Mouse (Mus musculus): ENCODE data around the gene Ephb3. TPM values are rescaled to one million over a fixed set of nuclear protein-coding genes. Genes with fewer than 3 reads are reported as not detected.

The Ephb3 gene
- polyA plus RNA-seq, 1 experiment from 2014 or later = 3.1 TPM

DNA sequence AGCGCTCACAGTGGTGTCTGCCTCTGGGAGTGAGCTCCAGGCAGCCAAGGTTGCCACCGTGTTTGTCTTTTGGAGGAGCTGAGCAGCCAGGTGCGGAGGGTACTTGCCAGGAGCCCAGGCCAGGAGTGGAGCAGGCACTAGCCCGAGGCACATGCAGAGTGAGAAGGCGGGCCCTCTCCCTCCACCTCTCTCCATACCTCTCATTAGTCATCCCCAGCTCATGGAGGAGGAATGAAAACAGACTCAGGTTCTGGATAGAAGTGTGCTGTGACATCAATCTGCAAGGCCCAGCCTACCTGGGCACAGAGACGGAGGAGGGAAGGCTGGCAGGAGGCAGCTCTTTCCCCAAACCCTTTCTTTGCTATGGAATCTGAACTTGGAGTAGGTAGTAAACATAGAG lies 22.1 kb downstream of the Ephb3 start:
- no peak overlapping the region for H3K27ac ChIP-seq (ENCODE audit: low read depth, low read length)
- no peaks in the 10 kb centered on the region for H3K27me3 ChIP-seq (replicated peaks; ENCODE audit: control insufficient read depth, insufficient read depth, low read length)
- no peak overlapping the region for H3K4me3 ChIP-seq (ENCODE audit: low read depth, low read length)
- 0 out of 2 replicates have a peak, but pooled peaks cover 3% of the 10 kb centered on the region for H3K4me1 ChIP-seq (ENCODE audit: control insufficient read depth, insufficient read depth, low read length)
- H3K9ac ChIP-seq (ENCODE audit: low read length) = no peak overlapping the region
- no peaks in the 10 kb centered on the region for H3K9me3 ChIP-seq (replicated peaks; ENCODE audit: control insufficient read depth, low read length)
- DNase-seq (ENCODE audit: low spot score) = no peak
- H3K4me2 ChIP-seq (ENCODE audit: low read length) = no peak overlapping the region
- WGBS = 92% methylated on average over 6 of the region's 6 CpGs
- no peak for ATAC-seq
- peaks cover 12% of the 10 kb centered on the region for H3K36me3 ChIP-seq (ENCODE audit: control insufficient read depth, insufficient read depth, low read length)

DNA sequence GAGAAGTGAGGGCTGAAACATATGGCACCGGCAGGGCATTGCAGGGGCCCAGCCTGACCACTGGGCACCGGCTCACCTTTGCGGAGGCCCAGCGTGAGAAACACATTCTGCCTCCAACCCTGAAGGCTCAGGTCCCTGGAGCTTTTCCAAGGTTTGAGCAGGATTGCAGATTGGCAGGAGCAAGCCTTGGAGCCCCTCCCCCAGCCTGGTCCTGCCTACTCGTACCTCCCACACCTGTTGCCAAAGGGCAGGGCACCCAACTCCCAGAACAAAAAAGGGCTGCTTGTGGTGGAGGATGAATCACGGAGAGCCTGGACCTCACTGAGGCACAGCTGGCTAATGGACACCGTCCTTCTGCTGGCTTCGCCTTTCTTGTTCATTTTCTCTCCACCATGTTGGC lies 30.6 kb downstream of the Ephb3 start:
- H3K27ac ChIP-seq (ENCODE audit: low read depth, low read length) = no peak overlapping the region
- H3K4me3 ChIP-seq (ENCODE audit: low read depth, low read length) = no peak overlapping the region
- no peak overlapping the region for H3K9ac ChIP-seq (ENCODE audit: low read length)
- H3K4me1 ChIP-seq (ENCODE audit: control insufficient read depth, insufficient read depth, low read length) = peaks cover 12% of the 10 kb centered on the region
- no peak overlapping the region for H3K4me2 ChIP-seq (ENCODE audit: low read length)
- H3K27me3 ChIP-seq (replicated peaks; ENCODE audit: control insufficient read depth, insufficient read depth, low read length) = no peaks in the 10 kb centered on the region
- DNase-seq (ENCODE audit: low spot score) (no peak), ATAC-seq (no peak)
- H3K9me3 ChIP-seq (replicated peaks; ENCODE audit: control insufficient read depth, low read length) = no peaks in the 10 kb centered on the region
- no peaks in the 10 kb centered on the region for H3K36me3 ChIP-seq (ENCODE audit: control insufficient read depth, insufficient read depth, low read length)
- 59% methylated on average over 8 of the region's 8 CpGs for WGBS

- Histone ChIP-seq H3K4me1 (ENCODE audit: control insufficient read depth, insufficient read depth, low read length) (peaks cover 12% of the 10 kb centered on the region), H3K4me2 (ENCODE audit: low read length) (0 out of 2 replicates have a peak overlapping the region, but pooled peaks have one; percentile 7), H3K4me3 (ENCODE audit: low read depth, low read length) (no peak overlapping the region), H3K9ac (ENCODE audit: low read length) (no peak overlapping the region; the same call in 1 of the 2 replicates), H3K9me3 (replicated peaks; ENCODE audit: control insufficient read depth, low read length) (no peaks in the 10 kb centered on the region), H3K36me3 (ENCODE audit: control insufficient read depth, insufficient read depth, low read length) (no peaks in the 10 kb centered on the region), H3K27me3 (replicated peaks; ENCODE audit: control insufficient read depth, insufficient read depth, low read length) (no peaks in the 10 kb centered on the region; the same call in 1 of the 2 replicates), H3K27ac (ENCODE audit: low read depth, low read length) (no peak overlapping the region)
- WGBS = 4% methylated on average over 5 of the region's 5 CpGs
- DNase-seq (ENCODE audit: low spot score) = peak; percentile 78
- peak; percentile 78 for ATAC-seq
These were observed 34.2 kb downstream of the Ephb3 start for GRCm38 (mm10) chr16:21238722-21239121.

DNA sequence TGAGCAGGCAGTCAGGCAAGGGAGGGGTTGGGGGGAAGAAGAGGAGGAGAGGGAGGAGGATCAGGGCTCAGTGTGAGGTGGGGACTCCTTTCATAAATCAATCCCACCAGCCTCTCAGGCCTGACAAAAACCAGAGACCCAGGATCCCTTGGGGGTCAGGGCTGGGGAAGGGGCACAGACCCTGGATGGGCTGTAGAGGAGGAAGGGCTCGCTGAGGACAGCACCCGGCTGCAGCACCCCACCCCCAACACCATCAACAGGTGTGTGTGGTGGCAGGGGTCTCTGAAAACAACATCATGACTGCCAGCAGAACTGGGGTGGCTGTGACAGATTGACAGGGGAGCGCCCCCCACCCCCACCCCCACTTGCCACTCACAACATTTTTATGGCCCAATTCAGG lies 36.0 kb downstream of the Ephb3 start:
- H3K9me3 ChIP-seq (replicated peaks; ENCODE audit: control insufficient read depth, low read length) = no peaks in the 10 kb centered on the region
- H3K4me1 ChIP-seq (ENCODE audit: control insufficient read depth, insufficient read depth, low read length) = peaks cover 12% of the 10 kb centered on the region
- DNase-seq (ENCODE audit: low spot score) (no peak), ATAC-seq (no peak)
- no peaks in the 10 kb centered on the region for H3K36me3 ChIP-seq (ENCODE audit: control insufficient read depth, insufficient read depth, low read length)
- no peak overlapping the region for H3K9ac ChIP-seq (ENCODE audit: low read length)
- WGBS = 77% methylated on average over 3 of the region's 3 CpGs
- H3K4me2 ChIP-seq (ENCODE audit: low read length) = no peak overlapping the region
- H3K4me3 ChIP-seq (ENCODE audit: low read depth, low read length) = no peak overlapping the region
- no peak overlapping the region for H3K27ac ChIP-seq (ENCODE audit: low read depth, low read length)
- no peaks in the 10 kb centered on the region; the same call in 1 of the 2 replicates for H3K27me3 ChIP-seq (replicated peaks; ENCODE audit: control insufficient read depth, insufficient read depth, low read length)

- no peaks in the 10 kb centered on the region for H3K9me3 ChIP-seq (replicated peaks; ENCODE audit: control insufficient read depth, low read length)
- no peak overlapping the region for H3K4me3 ChIP-seq (ENCODE audit: low read depth, low read length)
- no peak overlapping the region for H3K9ac ChIP-seq (ENCODE audit: low read length)
- no peaks in the 10 kb centered on the region for H3K36me3 ChIP-seq (ENCODE audit: control insufficient read depth, insufficient read depth, low read length)
- H3K4me2 ChIP-seq (ENCODE audit: low read length) = no peak overlapping the region
- DNase-seq (ENCODE audit: low spot score) (no peak), ATAC-seq (no peak)
- H3K27ac ChIP-seq (ENCODE audit: low read depth, low read length) = no peak overlapping the region
- H3K4me1 ChIP-seq (ENCODE audit: control insufficient read depth, insufficient read depth, low read length) = peaks cover 12% of the 10 kb centered on the region
- H3K27me3 ChIP-seq (replicated peaks; ENCODE audit: control insufficient read depth, insufficient read depth, low read length) = no peaks in the 10 kb centered on the region; the same call in 1 of the 2 replicates
These were observed 36.5 kb downstream of the Ephb3 start for GRCm38 (mm10) chr16:21241030-21241429.

- Histone ChIP-seq H3K4me2 (ENCODE audit: low read length) (no peak overlapping the region), H3K9ac (ENCODE audit: low read length) (no peak overlapping the region), H3K9me3 (replicated peaks; ENCODE audit: control insufficient read depth, low read length) (no peaks in the 10 kb centered on the region), H3K4me1 (ENCODE audit: control insufficient read depth, insufficient read depth, low read length) (peaks cover 22% of the 10 kb centered on the region), H3K27me3 (replicated peaks; ENCODE audit: control insufficient read depth, insufficient read depth, low read length) (peaks cover 11% of the 10 kb centered on the region), H3K4me3 (ENCODE audit: low read depth, low read length) (no peak overlapping the region), H3K36me3 (ENCODE audit: control insufficient read depth, insufficient read depth, low read length) (no peaks in the 10 kb centered on the region), H3K27ac (ENCODE audit: low read depth, low read length) (no peak overlapping the region)
- ATAC-seq (no peak), DNase-seq (ENCODE audit: low spot score) (no peak)
- 48% methylated on average over 8 of the region's 8 CpGs for WGBS
These were observed 38.4 kb downstream of the Ephb3 start for GRCm38 (mm10) chr16:21242946-21243345.

GRCm38 (mm10) chr16:21244803-21245202 lies 40.2 kb downstream of the Ephb3 start:
- Histone ChIP-seq H3K4me2 (ENCODE audit: low read length) (no peak overlapping the region), H3K27ac (ENCODE audit: low read depth, low read length) (no peak overlapping the region), H3K4me3 (ENCODE audit: low read depth, low read length) (no peak overlapping the region), H3K9me3 (replicated peaks; ENCODE audit: control insufficient read depth, low read length) (no peaks in the 10 kb centered on the region), H3K4me1 (ENCODE audit: control insufficient read depth, insufficient read depth, low read length) (peaks cover 13% of the 10 kb centered on the region), H3K9ac (ENCODE audit: low read length) (no peak overlapping the region), H3K36me3 (ENCODE audit: control insufficient read depth, insufficient read depth, low read length) (no peaks in the 10 kb centered on the region), H3K27me3 (replicated peaks; ENCODE audit: control insufficient read depth, insufficient read depth, low read length) (peaks cover 14% of the 10 kb centered on the region)
- WGBS = 59% methylated on average over 3 of the region's 3 CpGs
- DNase-seq (ENCODE audit: low spot score) = no peak
- ATAC-seq = no peak

DNA sequence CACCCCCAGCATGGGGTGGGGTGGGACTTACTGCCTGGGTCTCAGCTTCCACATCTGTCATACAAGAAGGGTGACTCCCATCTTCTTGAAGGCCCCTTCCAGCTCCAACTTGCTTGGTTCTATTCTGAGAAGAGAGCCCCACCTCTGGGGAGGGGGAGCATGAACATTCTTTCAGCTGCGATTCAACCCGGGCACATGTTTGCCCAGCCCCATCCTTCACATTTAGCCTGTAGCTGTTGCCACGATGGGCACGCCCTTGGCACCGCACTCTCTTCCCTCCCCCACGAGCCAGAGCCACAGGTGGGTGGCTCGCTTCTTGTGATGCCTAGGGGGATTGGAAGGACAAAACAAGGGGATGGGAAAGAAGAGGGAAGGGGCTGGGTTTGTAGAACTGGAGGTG lies 40.8 kb downstream of the Ephb3 start:
- H3K4me2 ChIP-seq (ENCODE audit: low read length) = no peak overlapping the region
- peaks cover 13% of the 10 kb centered on the region for H3K4me1 ChIP-seq (ENCODE audit: control insufficient read depth, insufficient read depth, low read length)
- H3K9ac ChIP-seq (ENCODE audit: low read length) = no peak overlapping the region
- no peak for DNase-seq (ENCODE audit: low spot score)
- H3K27ac ChIP-seq (ENCODE audit: low read depth, low read length) = no peak overlapping the region
- H3K4me3 ChIP-seq (ENCODE audit: low read depth, low read length) = no peak overlapping the region
- WGBS = 13% methylated on average over 7 of the region's 7 CpGs
- no peaks in the 10 kb centered on the region for H3K9me3 ChIP-seq (replicated peaks; ENCODE audit: control insufficient read depth, low read length)
- no peaks in the 10 kb centered on the region for H3K36me3 ChIP-seq (ENCODE audit: control insufficient read depth, insufficient read depth, low read length)
- peaks cover 18% of the 10 kb centered on the region for H3K27me3 ChIP-seq (replicated peaks; ENCODE audit: control insufficient read depth, insufficient read depth, low read length)
- peak; percentile 8; the same call in 1 of the 2 replicates for ATAC-seq

DNA sequence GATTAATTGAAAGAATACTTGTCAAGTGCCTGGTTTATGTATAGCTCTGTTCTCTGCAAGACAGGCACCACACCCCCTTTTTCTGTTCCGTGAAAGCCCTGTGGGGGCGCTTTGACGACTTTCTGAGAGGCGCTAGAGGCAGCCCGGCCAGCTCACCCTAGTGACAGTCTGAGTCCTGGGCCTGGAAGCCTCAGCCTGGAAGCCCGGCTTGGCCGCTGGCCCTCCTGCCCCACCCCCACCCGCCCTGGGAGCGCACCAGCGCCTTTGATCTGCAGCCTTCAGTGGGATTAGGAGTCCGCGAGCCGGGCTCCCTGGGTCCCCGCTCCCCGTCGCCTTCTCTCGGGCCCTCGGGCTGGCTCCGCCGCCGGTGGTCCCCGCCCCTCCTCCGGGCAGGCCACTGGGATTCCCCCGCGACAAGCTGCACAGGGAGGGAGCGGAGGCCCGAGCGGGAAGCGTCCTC lies 41.4 kb downstream of the Ephb3 start:
- H3K4me2 ChIP-seq (ENCODE audit: low read length) = peak overlapping the region; percentile 59
- H3K27ac ChIP-seq (ENCODE audit: low read depth, low read length) = no peak overlapping the region
- H3K27me3 ChIP-seq (replicated peaks; ENCODE audit: control insufficient read depth, insufficient read depth, low read length) = peaks cover 19% of the 10 kb centered on the region
- ATAC-seq (peak; percentile 86), DNase-seq (ENCODE audit: low spot score) (peak; percentile 91)
- peaks cover 13% of the 10 kb centered on the region for H3K4me1 ChIP-seq (ENCODE audit: control insufficient read depth, insufficient read depth, low read length)
- H3K9ac ChIP-seq (ENCODE audit: low read length) = peak overlapping the region; percentile 53; the same call in 1 of the 2 replicates
- peak overlapping the region; percentile 32 for H3K4me3 ChIP-seq (ENCODE audit: low read depth, low read length)
- H3K36me3 ChIP-seq (ENCODE audit: control insufficient read depth, insufficient read depth, low read length) = no peaks in the 10 kb centered on the region
- under 1% methylated on average over 29 of the region's 29 CpGs for WGBS
- H3K9me3 ChIP-seq (replicated peaks; ENCODE audit: control insufficient read depth, low read length) = no peaks in the 10 kb centered on the region

Measured in forebrain, embryonic 14.5 days (tissue).